Mouse (Mus musculus): ENCODE measurements around the gene Dlg2. TPM values are rescaled to one million over a fixed set of nuclear protein-coding genes. Genes with fewer than 3 reads are reported as not detected.

Gene Dlg2
- polyA plus RNA-seq, 1 experiment from 2014 or later: 6.9 TPM

DNA sequence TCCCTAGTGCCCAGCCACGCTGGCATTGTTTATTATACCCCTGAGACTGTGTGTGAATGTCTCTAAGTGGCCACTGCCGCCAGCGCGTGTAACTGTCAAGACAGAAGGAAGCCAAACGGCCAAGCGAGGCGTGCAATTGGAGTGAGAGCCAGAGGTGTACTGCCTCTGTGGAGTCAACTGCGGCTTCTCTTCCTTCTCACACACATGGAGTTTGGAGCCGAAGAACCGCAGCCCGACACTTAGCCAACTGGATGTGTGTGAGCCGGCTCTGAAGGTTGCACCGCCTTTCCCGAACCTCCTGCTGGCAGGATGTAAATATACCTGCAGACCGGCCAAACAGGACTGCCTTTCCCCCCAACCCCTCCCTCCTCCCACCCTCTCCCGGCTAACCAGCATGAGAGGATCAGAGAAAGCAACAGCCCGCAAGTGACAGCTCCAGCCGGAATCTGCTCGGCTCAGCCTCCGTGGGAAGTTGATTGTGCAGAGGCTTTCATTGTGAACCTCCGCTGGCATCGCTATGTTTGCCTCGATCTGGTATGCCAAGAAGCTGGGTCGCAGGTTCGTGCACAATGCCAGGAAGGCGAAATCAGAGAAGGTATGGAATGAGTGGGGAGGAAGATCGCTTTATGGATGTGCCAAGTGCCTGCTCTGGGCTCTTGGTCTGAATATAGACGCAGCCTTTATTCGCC lies 1066.3 kb downstream of the Dlg2 start:
- WGBS: 3% methylated on average over 29 of the region's 29 CpGs
- Histone ChIP-seq H3K36me3 (no peaks in the 10 kb centered on the region), H3K9me3 (replicated peaks) (no peaks in the 10 kb centered on the region), H3K4me2 (replicated peaks) (peak overlapping the region; percentile 77), H3K4me3 (peak overlapping the region; percentile 39), H3K27ac (no peak overlapping the region), H3K27me3 (peaks cover 11% of the 10 kb centered on the region; the same call in 1 of the 2 replicates), H3K9ac (peak overlapping the region; percentile 42), H3K4me1 (peaks cover 11% of the 10 kb centered on the region; the same call in 1 of the 2 replicates)
- peak; percentile 73 for ATAC-seq (ENCODE audit: low FRiP score)

DNA sequence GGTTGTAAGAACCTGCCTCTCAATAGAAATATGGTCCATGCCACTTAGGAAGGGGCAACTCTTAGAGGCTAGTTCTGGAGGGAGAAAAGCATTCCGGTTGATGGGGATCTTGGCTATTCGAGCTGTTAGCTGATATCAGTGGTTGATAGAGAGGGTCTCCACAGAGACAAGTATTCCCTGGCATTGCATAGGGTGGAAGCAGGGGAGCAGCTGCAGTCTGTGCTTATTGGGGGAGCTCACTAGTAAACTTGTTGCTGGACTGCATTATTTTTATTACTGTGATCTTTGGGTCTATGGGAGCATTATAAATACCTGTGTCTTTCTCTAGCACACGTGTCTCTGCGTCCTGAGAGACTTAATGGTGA lies 1066.8 kb downstream of the Dlg2 start:
- Histone ChIP-seq H3K27me3 (peaks cover 11% of the 10 kb centered on the region; the same call in 1 of the 2 replicates), H3K4me3 (peak overlapping the region; percentile 39), H3K4me2 (replicated peaks) (peak overlapping the region; percentile 77), H3K9me3 (replicated peaks) (no peaks in the 10 kb centered on the region), H3K36me3 (no peaks in the 10 kb centered on the region), H3K27ac (no peak overlapping the region), H3K9ac (peak overlapping the region; percentile 42), H3K4me1 (peaks cover 11% of the 10 kb centered on the region; the same call in 1 of the 2 replicates)
- ATAC-seq (ENCODE audit: low FRiP score): peak; percentile 22; the same call in 1 of the 2 replicates
- 50% methylated on average over 4 of the region's 4 CpGs for WGBS

DNA sequence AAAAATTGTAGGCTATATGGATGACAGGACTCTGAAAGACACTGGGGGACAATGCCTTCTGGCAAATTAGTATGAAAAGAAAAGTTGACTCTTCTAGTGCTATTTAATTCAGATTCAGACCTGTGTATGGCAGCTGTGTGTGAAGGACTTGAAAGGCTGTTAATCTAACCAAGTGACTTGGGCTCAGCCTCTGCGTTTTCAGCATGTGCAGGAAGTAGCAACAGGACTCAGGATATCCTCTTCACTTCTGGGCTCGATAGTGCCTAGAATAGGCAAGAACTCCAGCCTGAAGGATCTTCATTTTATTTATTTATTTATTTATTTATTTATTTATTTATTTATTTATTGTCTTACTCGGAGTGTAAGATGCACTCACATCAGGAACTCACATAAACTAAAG lies 1068.1 kb downstream of the Dlg2 start:
- no peak overlapping the region for H3K27ac ChIP-seq
- H3K9me3 ChIP-seq (replicated peaks): no peaks in the 10 kb centered on the region
- peaks cover 11% of the 10 kb centered on the region; the same call in 1 of the 2 replicates for H3K27me3 ChIP-seq
- no peak overlapping the region for H3K9ac ChIP-seq
- WGBS: 85% methylated on average over 3 of the region's 3 CpGs
- no peak for ATAC-seq (ENCODE audit: low FRiP score)
- peaks cover 11% of the 10 kb centered on the region; the same call in 1 of the 2 replicates for H3K4me1 ChIP-seq
- H3K36me3 ChIP-seq: no peaks in the 10 kb centered on the region
- H3K4me2 ChIP-seq (replicated peaks): no peak overlapping the region
- no peak overlapping the region for H3K4me3 ChIP-seq

DNA sequence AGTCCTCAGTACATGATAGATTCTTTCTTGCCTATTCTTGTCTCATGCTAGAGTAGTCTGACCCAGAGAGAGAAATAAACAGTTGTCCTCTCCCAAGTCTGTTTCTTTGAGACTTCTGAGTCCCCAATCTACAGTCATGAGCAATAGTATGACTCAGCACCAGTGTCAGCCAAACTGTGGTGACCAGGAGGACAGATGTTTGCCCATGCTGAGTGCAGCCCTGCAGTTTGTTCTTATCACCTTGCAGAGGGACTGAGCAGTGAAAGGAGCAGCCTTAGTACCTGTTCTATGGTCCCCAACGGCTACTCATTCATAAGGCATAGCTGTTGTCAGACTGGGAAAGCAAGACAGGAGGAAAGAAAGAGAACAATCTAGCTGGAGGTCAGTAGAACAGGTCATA lies 1072.3 kb downstream of the Dlg2 start:
- Histone ChIP-seq H3K4me2 (replicated peaks) (no peak overlapping the region), H3K36me3 (no peaks in the 10 kb centered on the region), H3K27me3 (no peaks in the 10 kb centered on the region), H3K4me3 (no peak overlapping the region), H3K27ac (no peak overlapping the region), H3K9ac (no peak overlapping the region), H3K9me3 (replicated peaks) (no peaks in the 10 kb centered on the region), H3K4me1 (no peaks in the 10 kb centered on the region)
- no peak for ATAC-seq (ENCODE audit: low FRiP score)
- WGBS: 69% methylated on average over 1 of the region's 1 CpGs

DNA sequence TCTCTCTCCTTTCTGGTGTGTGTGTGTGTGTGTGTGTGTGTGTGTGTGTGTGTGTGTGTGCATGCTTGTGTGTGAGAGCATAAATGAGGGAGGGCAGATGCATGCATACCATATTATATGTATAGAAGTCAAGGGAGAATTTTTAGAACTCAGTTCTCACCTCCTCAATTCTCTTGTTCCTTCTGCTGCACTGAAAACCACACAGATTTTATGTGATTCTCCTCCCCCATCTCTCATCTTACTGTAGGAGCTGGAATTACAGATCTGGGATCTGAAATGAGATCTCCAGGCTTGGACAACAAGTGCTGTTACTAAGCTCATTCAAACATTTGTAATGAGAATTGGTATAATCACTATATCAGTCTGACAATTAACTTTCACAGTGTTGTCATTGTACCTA lies 1081.1 kb downstream of the Dlg2 start:
- H3K27me3 ChIP-seq: no peaks in the 10 kb centered on the region

DNA sequence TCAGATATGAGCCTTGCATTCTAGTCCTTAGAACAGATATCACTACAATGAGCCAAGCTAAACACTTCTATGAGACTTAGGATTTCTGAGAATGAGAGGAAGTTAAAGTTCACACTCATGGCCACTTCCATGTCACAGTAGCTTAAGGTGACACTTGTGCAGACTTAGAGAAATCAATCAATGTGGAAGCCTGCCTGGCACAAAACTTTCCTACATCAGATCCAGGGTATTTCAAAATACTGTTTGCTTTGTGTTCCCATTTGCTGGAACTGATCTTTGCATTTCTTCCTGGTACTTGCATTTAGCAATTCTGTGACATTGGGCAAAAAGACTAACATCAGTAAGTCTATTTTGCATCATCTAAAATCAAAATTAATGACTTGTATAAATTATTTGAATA lies 1091.0 kb downstream of the Dlg2 start:
- Histone ChIP-seq H3K27me3 (no peaks in the 10 kb centered on the region), H3K4me1 (no peaks in the 10 kb centered on the region), H3K4me3 (no peak overlapping the region), H3K9ac (no peak overlapping the region), H3K4me2 (replicated peaks) (no peak overlapping the region), H3K36me3 (no peaks in the 10 kb centered on the region), H3K27ac (no peak overlapping the region), H3K9me3 (replicated peaks) (no peaks in the 10 kb centered on the region)
- no peak for ATAC-seq (ENCODE audit: low FRiP score)

More for the DNA sequence above, 1081.1 kb downstream of the Dlg2 start:
- no peaks in the 10 kb centered on the region for H3K4me1 ChIP-seq
- no peaks in the 10 kb centered on the region for H3K9me3 ChIP-seq (replicated peaks)
- H3K27ac ChIP-seq: no peak overlapping the region
- H3K4me2 ChIP-seq (replicated peaks): no peak overlapping the region
- ATAC-seq (ENCODE audit: low FRiP score): no peak
- no peak overlapping the region for H3K9ac ChIP-seq
- no peaks in the 10 kb centered on the region for H3K36me3 ChIP-seq
- no peak overlapping the region for H3K4me3 ChIP-seq

DNA sequence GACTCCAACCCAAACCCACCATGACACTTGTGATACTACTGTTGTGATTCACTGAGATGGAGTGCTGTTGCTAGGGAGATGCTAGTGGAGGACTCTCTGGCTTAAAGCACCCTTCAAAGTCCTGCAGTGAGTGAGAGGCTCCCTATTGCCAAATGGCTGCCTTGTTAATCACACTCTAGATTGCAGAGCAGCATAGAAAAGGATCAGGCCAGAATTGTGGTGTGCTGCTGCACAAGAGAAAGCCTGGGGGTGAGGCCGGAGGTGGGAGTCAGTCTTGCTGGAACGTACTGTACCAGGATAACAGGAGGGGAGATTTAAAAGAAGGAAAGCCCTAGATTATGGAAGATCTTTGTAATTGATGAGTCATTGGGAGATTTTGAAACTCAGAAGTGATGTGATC lies 1094.5 kb downstream of the Dlg2 start:
- no peak for ATAC-seq (ENCODE audit: low FRiP score)
- WGBS: 87% methylated on average over 2 of the region's 2 CpGs

DNA sequence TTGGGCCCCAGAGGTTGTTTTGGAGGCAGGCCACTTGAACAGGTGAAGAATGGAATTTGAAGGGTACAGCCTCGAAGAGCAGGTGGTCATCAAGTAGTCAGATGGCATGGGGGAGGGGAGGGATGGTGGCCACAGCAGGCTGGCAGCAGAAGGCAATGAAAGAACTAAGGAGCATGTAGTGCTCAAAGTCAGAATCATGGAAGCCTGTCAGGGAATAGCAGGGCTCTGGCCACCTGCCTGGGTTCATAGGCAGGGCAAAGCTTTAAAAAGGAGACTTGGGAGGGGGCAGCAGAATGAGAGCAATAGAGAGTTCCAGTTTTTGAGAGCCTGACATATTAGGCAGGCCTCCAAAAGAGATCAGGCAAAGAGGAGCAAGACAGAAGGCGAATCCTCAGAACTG lies 1096.2 kb downstream of the Dlg2 start:
- WGBS: 64% methylated on average over 2 of the region's 2 CpGs
- Histone ChIP-seq H3K4me2 (replicated peaks) (no peak overlapping the region), H3K36me3 (no peaks in the 10 kb centered on the region), H3K27me3 (no peaks in the 10 kb centered on the region), H3K4me3 (no peak overlapping the region), H3K9me3 (replicated peaks) (no peaks in the 10 kb centered on the region), H3K9ac (no peak overlapping the region), H3K4me1 (no peaks in the 10 kb centered on the region), H3K27ac (no peak overlapping the region)
- no peak for ATAC-seq (ENCODE audit: low FRiP score)

More for the DNA sequence above, 1094.5 kb downstream of the Dlg2 start:
- no peaks in the 10 kb centered on the region for H3K9me3 ChIP-seq (replicated peaks)
- no peak overlapping the region for H3K27ac ChIP-seq
- H3K4me2 ChIP-seq (replicated peaks): no peak overlapping the region
- H3K4me3 ChIP-seq: no peak overlapping the region
- no peak overlapping the region for H3K9ac ChIP-seq
- H3K36me3 ChIP-seq: no peaks in the 10 kb centered on the region
- H3K27me3 ChIP-seq: no peaks in the 10 kb centered on the region
- no peaks in the 10 kb centered on the region for H3K4me1 ChIP-seq

DNA sequence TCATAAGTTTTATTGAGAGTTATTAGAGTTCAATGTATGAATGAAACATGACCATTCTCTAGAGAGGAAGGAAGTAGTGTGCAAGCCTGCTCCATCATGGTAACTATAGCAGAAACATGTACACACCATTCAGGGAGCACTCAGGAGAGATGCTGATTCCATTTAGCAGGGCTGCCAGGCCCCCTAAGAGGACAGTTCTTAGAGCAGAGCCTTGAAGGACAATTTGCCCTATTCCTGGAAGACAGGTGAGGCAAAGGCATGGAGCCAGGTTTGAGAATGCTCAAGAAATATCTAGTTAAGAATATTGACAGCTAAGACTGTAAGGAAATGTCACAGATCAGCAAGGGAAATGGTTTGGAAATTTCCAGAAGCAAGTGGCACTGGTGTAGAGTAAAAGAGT lies 1096.8 kb downstream of the Dlg2 start:
- ATAC-seq (ENCODE audit: low FRiP score): no peak
- H3K27me3 ChIP-seq: no peaks in the 10 kb centered on the region
- H3K4me3 ChIP-seq: no peak overlapping the region
- H3K9ac ChIP-seq: no peak overlapping the region
- H3K9me3 ChIP-seq (replicated peaks): no peaks in the 10 kb centered on the region
- no peak overlapping the region for H3K4me2 ChIP-seq (replicated peaks)
- H3K27ac ChIP-seq: no peak overlapping the region
- no peaks in the 10 kb centered on the region for H3K36me3 ChIP-seq
- H3K4me1 ChIP-seq: no peaks in the 10 kb centered on the region

DNA sequence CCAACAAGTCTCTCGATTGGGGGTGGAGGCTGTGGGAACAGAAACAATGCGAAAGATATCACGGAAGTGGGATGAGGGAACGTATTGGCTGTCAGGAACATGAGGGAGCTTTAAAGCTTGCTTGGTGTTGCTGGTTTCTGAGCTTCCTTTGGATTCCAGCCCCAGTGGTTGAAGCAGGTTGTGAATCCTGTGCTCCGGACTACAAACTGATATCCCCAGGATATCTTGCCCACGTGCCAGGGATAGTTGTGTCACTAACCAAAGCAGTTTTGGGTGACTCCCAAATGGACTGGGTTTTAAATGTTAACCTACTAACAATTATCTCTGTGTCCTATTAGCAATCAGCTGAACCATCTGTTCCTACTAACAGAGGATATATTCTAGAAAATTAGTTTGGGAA lies 1099.7 kb downstream of the Dlg2 start:
- H3K36me3 ChIP-seq: no peaks in the 10 kb centered on the region
- H3K4me2 ChIP-seq (replicated peaks): no peak overlapping the region
- no peak for ATAC-seq (ENCODE audit: low FRiP score)
- no peaks in the 10 kb centered on the region for H3K9me3 ChIP-seq (replicated peaks)
- WGBS: 86% methylated on average over 6 of the region's 6 CpGs
- no peaks in the 10 kb centered on the region for H3K27me3 ChIP-seq
- no peak overlapping the region for H3K4me3 ChIP-seq
- no peak overlapping the region for H3K9ac ChIP-seq
- H3K4me1 ChIP-seq: no peaks in the 10 kb centered on the region
- no peak overlapping the region for H3K27ac ChIP-seq

DNA sequence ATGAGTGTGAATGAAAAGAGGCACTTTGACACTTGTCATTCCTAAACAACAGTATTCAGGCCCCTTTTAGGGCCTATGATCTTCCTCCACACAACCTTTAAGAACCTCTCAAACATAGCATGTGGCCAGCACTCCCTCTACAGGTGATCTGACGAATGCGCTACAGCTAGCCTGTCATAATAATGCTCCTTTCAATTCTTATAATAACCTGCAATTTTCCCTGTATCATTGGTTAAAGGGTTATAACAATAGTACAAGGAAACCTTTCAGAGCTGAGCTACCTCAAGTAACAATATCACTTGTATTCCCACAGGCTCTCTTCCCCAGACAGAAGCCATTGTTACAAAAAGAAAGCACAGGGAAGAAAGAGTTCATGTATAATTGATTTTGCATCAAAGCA lies 1105.7 kb downstream of the Dlg2 start:
- WGBS: 52% methylated on average over 2 of the region's 2 CpGs
- no peak overlapping the region for H3K4me3 ChIP-seq
- H3K9ac ChIP-seq: no peak overlapping the region
- H3K27ac ChIP-seq: no peak overlapping the region
- H3K4me2 ChIP-seq (replicated peaks): no peak overlapping the region
- no peaks in the 10 kb centered on the region for H3K27me3 ChIP-seq
- ATAC-seq (ENCODE audit: low FRiP score): no peak
- H3K9me3 ChIP-seq (replicated peaks): no peaks in the 10 kb centered on the region
- H3K4me1 ChIP-seq: no peaks in the 10 kb centered on the region
- no peaks in the 10 kb centered on the region for H3K36me3 ChIP-seq

DNA sequence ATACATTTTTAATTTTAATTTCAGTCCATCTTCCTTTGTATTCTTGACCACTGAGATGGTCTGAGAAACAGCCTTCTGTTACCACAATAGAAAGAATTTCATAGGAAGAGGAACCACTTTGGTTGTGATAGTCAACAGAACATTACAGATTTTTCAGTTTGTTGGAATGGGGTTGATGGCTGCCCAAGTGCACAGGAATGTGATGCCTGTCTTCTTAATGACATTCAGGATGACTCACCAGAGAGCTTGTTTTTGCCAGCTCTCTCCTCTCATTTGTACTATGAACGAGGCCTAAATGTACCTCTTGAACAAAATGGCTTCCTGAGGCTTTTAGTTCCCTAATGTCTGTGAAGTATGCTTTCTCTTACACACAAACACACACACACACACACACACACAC lies 1107.1 kb downstream of the Dlg2 start:
- H3K36me3 ChIP-seq: no peaks in the 10 kb centered on the region

More for the DNA sequence above, 1107.1 kb downstream of the Dlg2 start:
- H3K27me3 ChIP-seq: no peaks in the 10 kb centered on the region
- no peak overlapping the region for H3K9ac ChIP-seq
- H3K4me1 ChIP-seq: no peaks in the 10 kb centered on the region
- WGBS: 67% methylated on average over 1 of the region's 1 CpGs
- H3K4me2 ChIP-seq (replicated peaks): no peak overlapping the region
- H3K4me3 ChIP-seq: no peak overlapping the region
- ATAC-seq (ENCODE audit: low FRiP score): no peak
- no peaks in the 10 kb centered on the region for H3K9me3 ChIP-seq (replicated peaks)
- no peak overlapping the region for H3K27ac ChIP-seq
